Mouse (Mus musculus): Measurements from ENCODE around the gene Gatm.

- no peak for TF ChIP-seq EP300 (IDR thresholded peaks at IDR 0.05; ENCODE audit: insufficient read depth, low read depth, low read length)
- TF ChIP-seq CTCF (IDR thresholded peaks at IDR 0.05; ENCODE audit: low read depth, low read length), result no peak
These were observed 2.3 kb downstream of the Gatm start for GRCm38 (mm10) chr2:122608820-122609219.

Data from ES-Bruce4 (cell line).